Mouse (Mus musculus) adrenal gland, adult 2 months (tissue): ENCODE results near the gene Ehbp1. TPM values are rescaled to one million over a fixed set of nuclear protein-coding genes. Genes with fewer than 3 reads are reported as not detected.

Experiments
- DNase-seq: peaks from one replicate; pipeline ENCODE4 v3.0.0; 2021
- polyA plus RNA-seq: library from polyadenylated mRNA; depleted of rRNA; stranded (reverse); fragments of >200 nt; gene quantifications from 2 replicates; pipeline ENCODE4 v1.2.3, GENCODE M21; 2012
- total RNA-seq, 2 experiments: library from RNA; stranded (reverse); gene quantifications; 2 replicates each; pipeline ENCODE4 v1.2.3; 2021

Ehbp1 gene
- total and polyA plus RNA-seq, 3 experiments = 0.84 to 22.6 (median 20.0) TPM

GRCm38 (mm10) chr11:22000316-22001076, 341.6 kb downstream of the Ehbp1 start:
- DNase-seq = peak; percentile 14

DNA sequence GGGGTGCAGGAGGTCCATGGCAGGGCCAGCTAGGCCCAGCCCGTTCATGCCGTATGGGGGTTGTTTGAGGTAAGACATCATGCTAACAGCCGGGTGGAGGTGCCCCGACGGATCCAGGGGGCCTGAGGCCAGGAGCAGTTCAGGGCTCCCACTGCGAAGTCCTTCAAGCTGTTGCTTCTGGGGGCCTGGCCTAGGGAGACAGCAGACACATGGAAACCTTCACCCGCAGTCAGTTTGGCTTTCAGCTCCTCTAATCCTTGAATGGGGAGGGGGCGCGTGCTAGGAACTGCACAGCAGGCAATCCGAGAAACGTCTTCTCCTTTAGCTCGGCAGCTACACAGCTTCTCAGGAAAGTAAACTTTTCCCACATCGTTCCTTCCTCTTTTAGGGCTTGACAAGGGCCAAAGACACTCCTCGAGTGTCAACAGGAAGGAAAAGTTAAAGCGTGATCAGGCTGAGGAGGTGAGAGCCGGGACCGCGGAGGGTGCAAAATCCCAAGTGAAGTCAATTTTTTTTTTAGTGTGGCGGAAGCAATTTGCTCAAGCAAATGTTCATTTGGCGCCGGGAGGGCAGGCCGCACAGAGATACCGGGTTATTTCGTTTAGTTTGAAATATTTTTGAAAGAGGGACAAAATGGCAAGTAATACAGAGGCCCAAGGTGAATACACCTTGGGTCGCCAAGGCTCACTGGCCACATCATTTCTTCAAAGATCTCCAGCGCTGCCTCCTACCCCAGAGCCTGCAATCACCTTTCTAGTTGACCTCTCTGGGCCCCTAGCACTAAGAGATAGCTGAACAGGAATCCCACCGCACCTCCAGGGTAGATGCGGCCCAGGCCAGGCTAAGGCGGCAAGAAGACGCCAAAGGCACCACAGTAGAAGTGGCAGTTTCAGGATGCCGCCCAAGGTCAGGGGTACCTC, 342.4 kb downstream of the Ehbp1 start:
- no peak for DNase-seq

DNA sequence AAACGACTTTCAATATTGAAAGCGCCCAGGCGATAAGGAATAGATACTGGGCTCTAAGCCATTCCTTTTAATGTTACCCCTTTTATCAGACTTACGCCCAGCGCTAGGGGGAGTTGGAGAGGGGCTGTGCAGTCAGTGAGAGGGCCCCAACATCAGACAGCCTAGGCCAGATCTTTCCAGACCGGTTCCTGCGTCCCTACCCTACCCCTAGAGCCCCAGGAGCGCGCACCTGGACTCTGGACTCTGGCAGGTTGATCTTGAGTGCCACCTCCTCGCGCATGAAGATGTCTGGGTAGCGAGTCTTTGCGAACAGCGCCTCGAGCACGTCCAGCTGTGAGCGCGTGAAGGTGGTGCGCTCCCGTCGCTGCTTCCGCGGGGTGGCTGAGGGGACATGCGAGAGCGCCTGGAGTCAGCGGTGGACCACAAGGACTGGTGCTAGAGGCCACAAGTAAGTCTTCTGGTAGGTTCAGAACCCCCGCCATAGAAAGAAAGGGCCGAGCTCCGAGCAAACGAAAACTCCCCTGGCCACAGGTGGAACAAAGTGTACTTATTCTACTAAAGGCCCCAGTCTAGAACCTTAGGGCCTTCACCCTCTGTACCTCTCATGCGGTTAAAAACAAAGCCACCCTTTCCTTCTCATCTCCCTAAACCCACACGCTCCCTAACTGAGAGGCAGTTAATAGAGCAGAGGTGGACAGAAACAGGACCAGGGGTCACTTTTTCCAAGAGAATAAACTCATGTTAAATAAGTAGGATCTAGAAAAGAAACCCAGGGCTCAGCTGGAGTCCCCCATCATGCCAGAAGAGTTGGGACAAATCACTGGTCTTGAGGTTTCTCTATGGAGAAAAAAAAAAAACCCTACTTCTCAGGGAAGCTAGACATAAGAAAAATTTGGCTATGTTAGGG, 343.7 kb downstream of the Ehbp1 start:
- peak; percentile 4 for DNase-seq

- DNase-seq = peak; percentile 13
Observed at GRCm38 (mm10) chr11:21997561-21998140, 344.4 kb downstream of the Ehbp1 start.

DNA sequence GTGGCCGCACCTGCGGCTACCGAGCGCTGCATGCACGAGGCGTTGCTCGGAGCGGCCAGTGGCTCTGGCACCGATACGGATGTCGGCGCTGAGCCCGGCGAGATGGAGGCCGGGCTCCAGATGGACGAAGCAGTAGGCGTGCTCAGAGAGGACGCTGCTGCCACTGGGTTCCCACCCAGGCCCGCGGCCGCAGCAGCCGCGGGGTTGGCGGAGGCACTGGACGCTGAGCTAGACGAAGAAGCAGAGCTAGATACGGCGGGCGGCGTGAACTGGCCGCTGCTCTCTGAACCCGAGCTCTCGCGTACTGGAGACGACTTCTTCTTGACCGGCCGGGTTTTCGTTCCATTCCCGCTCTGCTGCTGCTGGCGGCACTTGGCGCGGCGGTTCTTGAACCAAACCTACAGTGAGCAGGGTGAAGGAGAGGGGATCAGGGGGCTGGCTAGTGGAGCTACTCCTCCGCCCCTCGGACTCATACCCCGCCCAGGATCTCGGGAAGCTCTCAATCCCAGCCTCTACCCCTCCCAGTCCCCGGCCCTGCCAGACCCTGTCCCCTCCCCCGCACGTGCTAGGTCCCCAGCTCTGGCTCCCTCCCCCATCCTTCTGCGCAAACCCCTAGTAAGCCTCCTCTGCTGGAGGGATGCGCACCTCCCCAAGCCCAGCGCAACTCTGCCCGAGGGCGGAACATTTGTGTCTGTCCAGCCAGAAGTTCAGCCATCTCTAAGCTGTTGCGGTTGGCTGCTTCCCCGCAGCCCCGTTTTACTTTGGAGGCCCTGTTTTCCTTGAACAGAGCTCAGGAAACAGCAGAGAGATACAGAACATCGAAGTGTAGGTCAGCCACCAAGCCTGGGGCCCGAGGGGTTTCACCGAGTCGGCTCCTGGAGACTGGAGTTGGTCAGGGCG, 345.2 kb downstream of the Ehbp1 start:
- DNase-seq = peak; percentile 32

GRCm38 (mm10) chr11:21996325-21996647, 345.8 kb downstream of the Ehbp1 start:
- DNase-seq = peak; percentile 4

DNA sequence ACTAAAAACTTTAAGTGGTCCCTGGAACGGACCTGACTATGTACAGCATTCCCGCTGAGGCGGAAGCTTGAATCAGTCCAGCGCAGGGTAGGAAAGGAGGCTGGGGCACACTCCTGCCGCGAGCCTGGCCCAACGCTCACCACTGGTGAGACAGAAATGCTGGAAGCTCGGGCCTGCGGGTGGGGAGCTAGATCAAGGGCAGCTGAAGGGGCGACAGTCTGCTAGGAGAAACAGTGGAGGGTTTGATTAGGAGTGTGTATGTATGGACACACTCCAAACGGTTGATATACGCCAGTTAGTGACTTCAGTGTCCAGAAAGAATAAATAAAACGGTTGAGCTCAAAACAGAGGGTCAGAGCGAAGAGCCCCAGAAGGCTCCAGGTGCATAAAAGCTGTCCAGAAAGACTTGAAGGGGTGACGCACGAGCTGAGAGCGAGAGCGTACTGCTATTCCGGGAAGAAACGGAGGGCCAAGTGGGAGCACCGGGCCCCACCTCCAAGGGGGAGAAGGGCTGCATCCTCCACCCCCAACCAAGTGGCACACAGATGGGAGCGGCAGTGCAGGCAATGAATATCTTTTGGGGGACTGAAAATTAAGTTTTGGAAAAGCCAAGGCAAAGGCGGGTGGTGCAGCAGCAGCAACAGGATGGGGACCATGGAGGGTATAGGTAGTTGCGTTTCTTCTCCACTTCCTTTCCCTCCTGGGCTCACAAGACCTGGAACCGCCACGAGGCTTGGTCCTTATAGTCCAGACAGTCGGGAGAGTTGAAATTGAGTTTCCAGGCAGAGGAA, 346.4 kb downstream of the Ehbp1 start:
- peak; percentile 4 for DNase-seq

DNA sequence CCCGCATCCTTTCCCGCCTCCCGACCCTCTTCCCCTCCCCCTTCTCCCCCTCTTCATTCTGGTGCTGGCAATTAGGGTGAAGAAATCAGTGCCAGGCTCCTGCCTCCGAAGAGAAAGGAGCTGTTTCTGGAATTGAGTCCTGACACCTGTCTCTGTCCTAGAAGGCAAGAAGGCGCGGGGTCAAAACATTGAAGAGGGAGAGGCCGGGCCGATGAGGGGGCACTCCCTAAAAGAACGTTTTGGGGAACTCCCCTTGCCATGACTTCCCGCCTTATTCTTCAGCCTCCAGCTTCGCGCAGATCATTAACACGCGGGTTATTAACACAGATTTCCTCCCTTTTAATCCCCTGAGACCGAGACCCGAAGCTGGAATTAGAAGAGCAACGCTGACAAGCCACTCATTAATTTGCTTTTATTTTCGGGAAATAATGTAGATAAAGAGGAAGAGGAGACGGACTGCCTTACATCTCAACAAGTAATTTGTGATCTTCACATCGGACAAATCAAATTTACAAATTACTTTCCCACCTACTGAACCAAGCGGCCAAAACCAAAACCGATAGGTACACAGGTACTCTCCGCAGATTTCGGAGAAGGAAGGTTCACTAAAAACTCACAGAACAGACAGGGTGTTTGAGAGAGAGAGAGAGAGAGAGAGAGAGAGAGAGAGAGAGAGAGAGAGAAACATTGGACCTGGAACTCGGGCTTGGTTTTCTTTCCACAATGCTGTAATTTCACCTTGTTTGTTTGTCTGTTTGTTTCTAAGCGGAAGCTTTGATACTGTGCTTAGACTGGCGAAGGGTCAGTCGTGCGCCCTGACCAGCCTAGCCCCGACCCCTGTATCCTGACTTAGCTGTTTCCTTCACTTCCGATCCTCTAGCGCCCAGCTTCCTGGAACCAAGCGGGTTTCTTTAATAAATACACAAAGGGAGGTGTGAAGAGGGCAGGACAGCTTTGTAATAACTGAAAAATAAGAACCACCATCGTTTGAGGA, 347.4 kb downstream of the Ehbp1 start:
- peak; percentile 6 for DNase-seq

DNA sequence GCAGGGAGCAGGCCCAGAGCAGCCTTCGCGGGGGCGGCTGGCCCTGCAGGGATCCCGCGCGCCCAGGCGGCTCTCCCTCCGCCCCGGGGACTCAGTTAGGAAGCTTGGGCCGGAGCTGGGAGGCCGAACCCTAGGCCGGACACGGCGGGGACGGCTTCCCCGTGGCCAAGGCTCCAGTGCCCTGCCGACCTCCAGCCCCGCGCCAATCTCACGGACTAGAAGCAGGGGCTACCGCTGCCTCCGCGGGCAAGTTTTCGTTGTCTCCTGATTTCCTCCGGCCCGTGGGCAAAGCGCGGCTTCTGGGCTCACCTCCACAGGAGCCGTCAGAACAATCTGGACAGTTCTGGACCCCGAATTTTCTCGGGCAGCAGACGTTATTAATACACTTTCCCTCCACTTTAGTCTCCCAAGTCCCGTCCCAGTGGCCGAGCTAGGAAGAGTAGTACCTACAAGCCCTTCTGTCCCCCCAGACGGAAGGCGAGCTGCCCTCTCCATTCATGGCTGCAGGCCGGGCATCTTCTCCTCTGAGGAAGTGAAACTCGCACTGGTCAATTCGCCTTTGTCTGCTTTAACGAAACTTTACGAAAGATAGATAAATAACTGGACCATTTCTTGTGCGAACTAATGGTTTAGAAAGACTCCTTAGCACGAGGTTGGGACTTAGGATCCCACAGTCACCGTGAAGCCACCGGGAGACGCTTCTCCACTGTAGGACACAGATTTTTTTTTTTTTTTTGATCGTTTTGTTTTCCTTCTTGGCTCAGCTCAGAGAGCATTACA, 348.3 kb downstream of the Ehbp1 start:
- peak; percentile 46 for DNase-seq

DNA sequence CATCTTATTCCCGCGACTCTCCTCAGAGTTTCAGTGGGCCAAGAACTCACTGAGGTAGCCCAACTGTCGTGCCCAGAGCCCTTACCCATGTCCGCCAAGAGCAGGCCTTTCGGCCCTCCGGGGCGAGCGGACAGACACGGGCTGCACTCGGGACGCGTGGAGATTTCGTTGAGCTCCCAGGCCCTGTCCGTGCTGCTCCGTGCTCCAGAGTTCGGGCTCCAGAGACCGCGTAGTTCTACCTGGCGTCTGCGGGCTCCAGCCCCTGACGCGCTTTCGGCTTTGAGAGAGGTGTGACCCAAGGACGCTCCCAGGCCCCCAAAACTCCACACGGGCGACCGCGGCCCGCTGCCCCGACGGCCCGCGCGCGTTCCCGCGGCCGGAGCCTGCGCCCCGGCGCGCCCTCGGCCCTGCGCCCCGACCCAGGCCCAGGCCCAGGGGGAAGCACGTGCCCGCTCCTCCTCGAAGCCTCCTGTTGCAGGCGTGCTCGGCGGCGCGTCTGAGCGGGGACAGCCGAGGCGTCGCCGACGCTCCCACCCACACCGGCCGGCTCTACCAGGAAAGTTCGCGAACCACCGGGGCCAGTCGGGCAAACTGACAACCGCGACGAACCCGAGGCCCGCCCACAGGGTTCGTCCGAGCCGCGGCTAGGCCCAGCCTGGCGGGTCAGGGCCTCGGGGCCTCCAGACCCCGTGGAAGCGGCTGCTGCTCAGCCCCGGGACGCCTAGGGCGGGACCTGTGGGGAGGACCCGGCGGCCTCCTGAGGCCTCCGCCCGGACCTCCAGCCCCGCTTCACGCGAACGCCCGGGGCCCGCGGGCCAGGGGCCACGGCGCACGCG, 349.1 kb downstream of the Ehbp1 start:
- peak; percentile 7 for DNase-seq

DNA sequence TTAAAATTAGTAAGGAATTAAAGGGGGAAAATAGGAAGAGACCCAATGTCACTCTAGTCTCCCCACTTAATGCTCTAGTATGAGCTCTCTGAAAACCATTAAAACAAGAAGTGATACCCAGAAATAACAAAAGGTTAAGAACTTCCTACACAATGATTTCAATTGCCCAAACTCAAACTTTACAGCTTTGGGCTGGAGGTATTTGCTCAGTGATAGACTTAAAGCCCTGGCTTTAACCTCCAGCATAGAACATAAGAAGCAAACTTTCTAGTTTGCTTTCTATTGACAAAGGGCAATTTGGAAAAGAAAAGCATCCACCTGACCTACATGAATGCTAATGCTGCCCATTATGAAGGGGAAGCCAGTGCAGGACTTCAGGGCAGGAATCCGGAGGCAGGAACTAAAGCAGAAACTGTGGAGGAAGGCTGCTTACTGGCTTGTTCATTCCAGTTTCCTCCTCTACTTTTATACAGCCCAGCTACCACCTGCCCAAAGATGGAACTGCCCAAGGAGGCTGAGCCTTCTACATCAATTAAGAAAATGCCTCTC, 353.6 kb downstream of the Ehbp1 start:
- no peak for DNase-seq

DNA sequence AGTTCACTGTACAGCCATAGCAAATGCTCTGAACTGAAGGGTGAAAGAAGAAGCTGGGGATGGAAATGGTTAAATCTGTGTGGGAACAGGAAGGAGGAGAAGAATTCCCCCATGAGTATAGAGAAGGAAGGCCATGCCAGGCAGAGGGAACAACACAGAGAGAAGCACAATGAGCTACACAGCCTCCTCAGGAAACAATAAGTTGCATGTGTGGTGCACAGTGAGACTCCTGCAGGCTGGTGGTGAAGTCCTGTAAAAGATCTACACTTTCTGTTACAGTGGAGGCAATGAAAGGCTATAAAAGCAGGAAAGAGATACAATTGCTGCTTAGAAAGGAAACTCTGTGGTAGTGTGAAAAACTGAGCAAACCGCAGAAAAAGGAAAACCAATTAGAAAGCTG, 357.0 kb downstream of the Ehbp1 start:
- no peak for DNase-seq

- no peak for DNase-seq
Observed at GRCm38 (mm10) chr11:21974005-21974531, 368.0 kb downstream of the Ehbp1 start.

DNA sequence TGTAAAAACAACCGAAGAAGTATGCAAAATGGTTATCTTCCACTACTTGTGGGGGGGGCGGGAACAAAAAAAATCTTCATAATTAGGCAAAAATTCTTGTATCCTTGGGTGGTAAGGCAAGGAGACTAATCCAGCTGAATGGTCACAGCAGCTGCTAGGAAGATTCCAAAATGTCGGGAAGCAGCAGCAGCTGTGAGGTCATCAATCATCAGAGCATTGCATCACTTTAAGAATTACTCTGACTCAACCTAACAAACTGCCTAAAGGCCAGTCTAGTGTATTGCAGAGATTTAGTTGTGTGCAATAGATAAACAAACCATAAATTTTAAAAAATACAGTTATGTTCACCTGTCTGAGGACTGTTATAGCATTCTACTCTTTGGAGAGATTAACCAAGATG, 368.5 kb downstream of the Ehbp1 start:
- peak; percentile 30 for DNase-seq

- no peak for DNase-seq
Observed at GRCm38 (mm10) chr11:21968922-21969321, 373.2 kb downstream of the Ehbp1 start.
